Mouse (Mus musculus): ENCODE results near the gene Cplx3.

DNA sequence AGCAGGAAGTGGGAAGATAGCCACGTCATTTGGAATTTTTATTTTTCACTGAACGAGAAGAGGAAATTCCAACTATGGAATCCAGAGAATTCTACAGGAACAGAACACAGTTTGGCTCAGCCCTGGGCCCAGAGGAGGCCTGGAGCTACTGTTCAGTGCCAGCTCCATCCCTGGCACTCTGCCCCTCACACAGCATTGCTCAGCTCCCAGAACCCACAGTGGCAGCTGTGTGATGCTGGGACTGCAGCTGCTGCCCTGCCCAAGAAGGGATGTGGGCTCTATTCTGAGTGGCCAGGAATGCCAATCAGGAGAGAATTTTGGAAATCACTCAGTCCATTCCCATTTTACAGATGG lies 4.8 kb downstream of the Cplx3 start:
- TF ChIP-seq GATA1 (IDR thresholded peaks at IDR 0.05; ENCODE audit: borderline replicate concordance, low read length), result no peak
- TF ChIP-seq FLI1 (IDR thresholded peaks at IDR 0.05; ENCODE audit: low read length), result no peak

All from megakaryocyte, embryonic 14.5 days (primary cell).